Comparison of ENCODE assay signal across 8 mouse cellular contexts in the genomic region with DNA sequence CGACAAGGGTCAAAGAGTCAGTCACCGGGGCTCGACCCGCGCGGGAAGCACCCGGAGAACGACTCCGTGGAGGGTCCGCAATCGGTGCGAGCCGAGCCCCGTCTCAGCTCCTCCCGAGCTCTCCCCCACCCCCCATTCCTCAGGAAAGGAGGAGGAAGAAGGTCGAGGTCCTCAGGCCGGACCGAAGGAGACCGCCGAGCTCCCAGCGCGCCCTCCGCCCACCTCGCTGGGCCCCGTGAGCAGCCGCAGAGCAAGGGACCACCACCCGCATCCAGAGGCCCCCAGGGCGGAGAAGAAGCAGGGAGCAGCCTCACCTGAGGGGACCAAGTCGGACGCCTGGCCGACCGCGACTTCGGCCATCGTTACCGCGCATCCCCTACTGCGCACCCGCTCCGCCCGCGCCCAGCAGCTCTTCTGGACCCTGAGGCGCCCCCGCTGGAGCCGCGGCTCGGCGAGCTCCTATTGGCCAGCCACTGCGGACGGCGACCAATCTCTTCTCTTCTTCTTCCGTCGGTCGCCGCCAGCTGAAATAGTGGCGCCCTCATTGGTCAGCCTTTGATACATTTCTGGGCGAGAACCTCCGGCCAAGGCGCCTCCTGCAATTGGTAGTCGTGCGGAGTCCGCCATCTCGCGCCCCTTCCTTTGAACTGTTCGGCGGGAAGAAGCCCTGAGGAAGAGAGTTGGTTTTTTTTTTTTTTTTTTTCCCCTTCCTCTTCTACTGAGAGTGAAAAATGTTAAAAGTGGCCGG. TPM values are rescaled to one million over a fixed set of nuclear protein-coding genes. Genes with fewer than 3 reads are reported as not detected.
DNase-seq lines count a peak whose midpoint lies in the region; ATAC-seq and TF ChIP-seq lines count a peak whose summit lies in the region.

Rfwd3 (minus strand) TSS at position 402 of the 748 bp plus-strand sequence.

- peak; percentile 98 for DNase-seq in ES-E14 (ENCODE audit: low read depth, low spot score)
- peak; percentile 97 for DNase-seq in cerebellum, adult 11-12 months
- peak; percentile 96 for DNase-seq in heart, postnatal 25 days (ENCODE audit: low spot score)
- peak; percentile 97 to 99 for DNase-seq in layer of hippocampus, adult 18-20 months (ENCODE audit: low spot score in 2 of 2)
- peak; percentile 91 for DNase-seq in lung, adult 2 months
- DNase-seq in thymus, adult 18-20 months, result peak; percentile 92 to 96

- intact Hi-C loops in heart, postnatal 25 days (cut with DNase I), result loop anchor here (2.0 kb wide), 1 partner anchor 41 kb away; the partner anchor contains the start of gene Glg1

- H3K9me3 ChIP-seq in ES-E14 (ENCODE audit: control insufficient read depth, insufficient read depth, low read depth, low read length), result no peaks in the 10 kb centered on the region
- no peaks in the 10 kb centered on the region for H3K9me3 ChIP-seq in forebrain, embryonic 15.5 days

- TF ChIP-seq CTCF in lung, adult 2 months (IDR thresholded peaks at IDR 0.05; ENCODE audit: insufficient read depth, low read length), result no peak

- H3K4me2 ChIP-seq in forebrain, embryonic 15.5 days (replicated peaks), result peak within 1 kb of the TSS; percentile 70

- peaks cover 5% of the 10 kb centered on the region; the same call in 1 of the 2 replicates for H3K36me3 ChIP-seq in ES-E14 (ENCODE audit: control insufficient read depth, insufficient read depth, low read length, poor library complexity, severe bottlenecking)
- H3K36me3 ChIP-seq in forebrain, embryonic 15.5 days, result peaks cover 11% of the 10 kb centered on the region

- ATAC-seq in forebrain, embryonic 15.5 days (replicated peaks), result peak; percentile 99
- peak; percentile 99 for ATAC-seq in neutrophil, adult 5-6 weeks (ENCODE audit: extremely low read depth, insufficient number of reproducible peaks, low FRiP score, poor library complexity, severe bottlenecking)

- H3K4me3 ChIP-seq in ES-E14 (ENCODE audit: insufficient read depth in 1 of 2, low read depth in 1 of 2, low read length in 2 of 2, poor library complexity in 1 of 2, severe bottlenecking in 1 of 2), result peak within 1 kb of the TSS; percentile 87 to 97
- peak within 1 kb of the TSS; percentile 100 for H3K4me3 ChIP-seq in forebrain, embryonic 15.5 days
- peak within 1 kb of the TSS; percentile 96 for H3K4me3 ChIP-seq in lung, adult 2 months (replicated peaks; ENCODE audit: extremely low read depth, low read depth, low read length)

- WGBS in forebrain, embryonic 15.5 days, result under 1% methylated on average over 67 of the region's 67 CpGs
- under 1% methylated on average over 67 of the region's 67 CpGs for WGBS in lung, adult 2 months

- peaks cover 3 to 6% of the 10 kb centered on the region in 2 experiments; a peak in 2 of 4 replicates for H3K4me1 ChIP-seq in ES-E14 (ENCODE audit: control insufficient read depth in 2 of 2, insufficient read depth in 2 of 2, low read length in 2 of 2, poor library complexity in 1 of 2)
- peaks cover 25% of the 10 kb centered on the region for H3K4me1 ChIP-seq in forebrain, embryonic 15.5 days
- H3K4me1 ChIP-seq in lung, adult 2 months (ENCODE audit: control insufficient read depth, insufficient read depth, low read length), result no peaks in the 10 kb centered on the region

- H3K27ac ChIP-seq in ES-E14 (ENCODE audit: insufficient read depth, low read depth, low read length, poor library complexity, severe bottlenecking), result peak within 1 kb of the TSS; percentile 93
- H3K27ac ChIP-seq in forebrain, embryonic 15.5 days (replicated peaks), result peak within 1 kb of the TSS; percentile 73

- peak within 1 kb of the TSS; percentile 96 for H3K9ac ChIP-seq in ES-E14 (ENCODE audit: insufficient read depth, low read depth, low read length, poor library complexity, severe bottlenecking)
- peak within 1 kb of the TSS; percentile 93 for H3K9ac ChIP-seq in forebrain, embryonic 15.5 days (replicated peaks)

- H3K27me3 ChIP-seq in forebrain, embryonic 15.5 days, result no peaks in the 10 kb centered on the region

- in situ Hi-C loops in ES-E14 (cut with MboI; ENCODE audit: low sequenced_read_pairs in 2 of 2, unreplicated experiment in 2 of 2), result loop anchor here in 1 of 2 experiments (25.0 kb wide), 1 partner anchor 463 kb away; the partner anchor contains the start of genes Cog4 and Sf3b3

- TF ChIP-seq POLR2A in lung, adult 2 months (IDR thresholded peaks at IDR 0.05; ENCODE audit: borderline replicate concordance, extremely low read depth, low read depth, low read length), result peak; percentile 82; the same call in 1 of the 2 replicates

TF ChIP-seq in ES-E14, 5 proteins besides CTCF, POLR2A, EP300 and RAD21:
- TF ChIP-seq ZNF384 (IDR thresholded peaks at IDR 0.05; ENCODE audit: low read depth, low read length) (peak; percentile 97), CHD2 (IDR thresholded peaks at IDR 0.05; ENCODE audit: low read depth, low read length) (peak; percentile 74), MAFK (IDR thresholded peaks at IDR 0.05; ENCODE audit: insufficient read depth, low read depth, low read length) (0 out of 2 replicates have a peak, but pooled peaks have one; percentile 18), HCFC1 (IDR thresholded peaks at IDR 0.05; ENCODE audit: borderline replicate concordance, insufficient read depth, low read length) (no peak), ZC3H11A (IDR thresholded peaks at IDR 0.05; ENCODE audit: borderline replicate concordance, low read depth, low read length) (no peak)

RNA-seq across cellular contexts. Expression of gene Rfwd3, which starts in this region (rescaled TPM):
- 43.1 and 73.8 TPM in 2 replicates for total RNA-seq in ES-E14 (2012; rRNA removed)
- polyA plus RNA-seq in forebrain, embryonic 15.5 days (2015; fragmentation: Nextera tagmentation; extraction: Ambion mirVana), result 34.3 and 34.9 TPM in 2 replicates
- 10 to 100 TPM; 16.7 to 17.9 TPM for total RNA-seq in heart, postnatal 25 days (2021)
- total RNA-seq in layer of hippocampus, adult 18-20 months (2021), result 10 to 100 TPM; 24.2 to 25.0 TPM
- polyA plus RNA-seq in lung, adult 2 months (2012; rRNA removed), result 8.0 and 10.8 TPM in 2 replicates
- total RNA-seq in neutrophil, adult 5-6 weeks (2017), result 24.4 and 29.1 TPM in 2 replicates

Comparison
In these comparisons a context has a peak if more than half of its experiments do, and no peak if none do; other contexts are left out.
1. Peak in every context shown above with its lines: DNase-seq, ATAC-seq, H3K4me3 ChIP-seq and H3K27ac ChIP-seq.